Mouse (Mus musculus): ENCODE measurements around the gene Chchd6. TPM values are rescaled to one million over a fixed set of nuclear protein-coding genes. Genes with fewer than 3 reads are reported as not detected.

Chchd6 gene
- polyA plus RNA-seq, 1 experiment, result 47.9 TPM

- H3K27me3 ChIP-seq (ENCODE audit: control insufficient read depth, insufficient read depth, low read length), result no peaks in the 10 kb centered on the region
- TF ChIP-seq CTCF (IDR thresholded peaks at IDR 0.05; ENCODE audit: borderline replicate concordance, control insufficient read depth, extremely low read depth, insufficient read depth, low read length, poor library complexity) (no peak), POLR2A (IDR thresholded peaks at IDR 0.05; ENCODE audit: control insufficient read depth, extremely low read depth, insufficient read depth, low read length, poor library complexity) (no peak)
- peaks cover 3% of the 10 kb centered on the region; the same call in 1 of the 2 replicates for H3K4me1 ChIP-seq (replicated peaks; ENCODE audit: control insufficient read depth, insufficient read depth, low read length)
- H3K36me3 ChIP-seq (ENCODE audit: control insufficient read depth, insufficient read depth, low read length), result no peaks in the 10 kb centered on the region
- no peak overlapping the region for H3K27ac ChIP-seq (ENCODE audit: control insufficient read depth, insufficient read depth, low read length)
- no peak for DNase-seq
- 98% methylated on average over 3 of the region's 3 CpGs for WGBS
- H3K4me3 ChIP-seq (ENCODE audit: control insufficient read depth, insufficient read depth, low read length), result no peak overlapping the region
Observed at GRCm38 (mm10) chr6:89592016-89592415, 3.4 kb downstream of the Chchd6 start.

DNA sequence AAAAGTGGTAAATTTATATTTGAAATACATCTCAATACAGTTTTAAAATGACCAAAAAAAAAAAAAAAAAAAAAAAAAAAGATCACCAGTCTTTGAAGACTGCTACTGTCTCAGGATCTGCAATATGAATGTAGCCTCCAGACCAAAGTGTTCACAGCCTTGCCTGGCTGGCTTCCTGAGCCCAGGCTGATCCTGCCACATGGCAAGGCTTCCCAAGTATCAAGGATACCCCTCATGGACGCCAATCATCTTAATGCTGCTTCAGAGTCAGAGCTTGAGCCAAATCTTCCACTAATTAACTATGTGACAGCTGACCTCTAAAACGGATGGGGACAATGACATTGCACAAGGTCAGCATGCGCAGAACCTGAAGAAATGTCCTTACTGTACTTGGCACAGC, 3.9 kb downstream of the Chchd6 start:
- Histone ChIP-seq H3K4me3 (ENCODE audit: control insufficient read depth, insufficient read depth, low read length) (no peak overlapping the region), H3K27ac (ENCODE audit: control insufficient read depth, insufficient read depth, low read length) (no peak overlapping the region), H3K36me3 (ENCODE audit: control insufficient read depth, insufficient read depth, low read length) (no peaks in the 10 kb centered on the region), H3K4me1 (replicated peaks; ENCODE audit: control insufficient read depth, insufficient read depth, low read length) (peaks cover 3% of the 10 kb centered on the region; the same call in 1 of the 2 replicates), H3K27me3 (ENCODE audit: control insufficient read depth, insufficient read depth, low read length) (no peaks in the 10 kb centered on the region)
- TF ChIP-seq CTCF (IDR thresholded peaks at IDR 0.05; ENCODE audit: borderline replicate concordance, control insufficient read depth, extremely low read depth, insufficient read depth, low read length, poor library complexity) (no peak), POLR2A (IDR thresholded peaks at IDR 0.05; ENCODE audit: control insufficient read depth, extremely low read depth, insufficient read depth, low read length, poor library complexity) (no peak)
- no peak for DNase-seq
- 91% methylated on average over 3 of the region's 3 CpGs for WGBS

GRCm38 (mm10) chr6:89585696-89586095, 9.8 kb downstream of the Chchd6 start:
- no peak for DNase-seq
- no peaks in the 10 kb centered on the region for H3K4me1 ChIP-seq (replicated peaks; ENCODE audit: control insufficient read depth, insufficient read depth, low read length)
- H3K36me3 ChIP-seq (ENCODE audit: control insufficient read depth, insufficient read depth, low read length), result no peaks in the 10 kb centered on the region
- H3K27ac ChIP-seq (ENCODE audit: control insufficient read depth, insufficient read depth, low read length), result no peak overlapping the region
- TF ChIP-seq CTCF (IDR thresholded peaks at IDR 0.05; ENCODE audit: borderline replicate concordance, control insufficient read depth, extremely low read depth, insufficient read depth, low read length, poor library complexity), result no peak
- no peak for TF ChIP-seq POLR2A (IDR thresholded peaks at IDR 0.05; ENCODE audit: control insufficient read depth, extremely low read depth, insufficient read depth, low read length, poor library complexity)
- no peaks in the 10 kb centered on the region for H3K27me3 ChIP-seq (ENCODE audit: control insufficient read depth, insufficient read depth, low read length)
- no peak overlapping the region for H3K4me3 ChIP-seq (ENCODE audit: control insufficient read depth, insufficient read depth, low read length)

DNA sequence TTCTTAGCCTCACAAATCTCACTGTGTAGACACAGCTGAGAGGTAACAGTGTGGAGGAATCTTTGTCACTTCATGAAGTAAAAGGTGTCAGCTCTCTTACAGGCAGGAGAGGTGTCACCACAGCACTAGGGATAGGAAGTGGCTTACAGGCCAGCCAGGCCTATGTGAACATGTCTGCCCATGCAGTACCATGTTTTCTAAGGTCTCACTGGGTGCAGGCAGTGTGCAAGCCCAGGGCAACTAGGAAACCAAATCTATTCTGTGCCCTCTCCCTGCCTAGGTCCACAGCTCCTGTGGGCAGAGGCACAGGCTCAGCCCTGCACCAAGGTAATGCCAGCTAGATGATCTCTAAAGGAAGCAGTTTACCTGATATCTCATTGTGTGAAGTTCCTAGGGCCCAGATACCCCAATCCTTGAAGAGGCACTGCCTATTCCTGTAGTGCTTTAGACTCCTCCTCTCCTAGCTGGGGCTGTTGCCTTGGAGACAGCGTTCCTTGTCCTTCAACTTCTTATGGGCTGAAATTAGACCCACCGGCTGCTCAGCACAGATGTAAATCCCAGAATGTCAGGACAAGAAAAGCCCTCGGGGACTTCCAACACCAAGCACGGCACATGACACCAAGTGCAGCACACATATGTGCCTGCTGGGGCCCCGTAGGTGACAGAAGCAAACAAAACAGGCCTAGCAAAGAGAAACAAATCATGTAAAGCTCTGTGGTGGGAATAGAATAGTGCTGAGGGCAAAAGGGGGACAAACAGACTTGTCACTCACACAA, 10.6 kb downstream of the Chchd6 start:
- H3K36me3 ChIP-seq (ENCODE audit: control insufficient read depth, insufficient read depth, low read length), result no peaks in the 10 kb centered on the region
- no peak overlapping the region for H3K4me3 ChIP-seq (ENCODE audit: control insufficient read depth, insufficient read depth, low read length)
- WGBS, result 89% methylated on average over 5 of the region's 5 CpGs
- no peak for TF ChIP-seq CTCF (IDR thresholded peaks at IDR 0.05; ENCODE audit: borderline replicate concordance, control insufficient read depth, extremely low read depth, insufficient read depth, low read length, poor library complexity)
- no peak for TF ChIP-seq POLR2A (IDR thresholded peaks at IDR 0.05; ENCODE audit: control insufficient read depth, extremely low read depth, insufficient read depth, low read length, poor library complexity)
- H3K4me1 ChIP-seq (replicated peaks; ENCODE audit: control insufficient read depth, insufficient read depth, low read length), result no peaks in the 10 kb centered on the region
- DNase-seq, result no peak
- H3K27ac ChIP-seq (ENCODE audit: control insufficient read depth, insufficient read depth, low read length), result no peak overlapping the region
- no peaks in the 10 kb centered on the region for H3K27me3 ChIP-seq (ENCODE audit: control insufficient read depth, insufficient read depth, low read length)

DNA sequence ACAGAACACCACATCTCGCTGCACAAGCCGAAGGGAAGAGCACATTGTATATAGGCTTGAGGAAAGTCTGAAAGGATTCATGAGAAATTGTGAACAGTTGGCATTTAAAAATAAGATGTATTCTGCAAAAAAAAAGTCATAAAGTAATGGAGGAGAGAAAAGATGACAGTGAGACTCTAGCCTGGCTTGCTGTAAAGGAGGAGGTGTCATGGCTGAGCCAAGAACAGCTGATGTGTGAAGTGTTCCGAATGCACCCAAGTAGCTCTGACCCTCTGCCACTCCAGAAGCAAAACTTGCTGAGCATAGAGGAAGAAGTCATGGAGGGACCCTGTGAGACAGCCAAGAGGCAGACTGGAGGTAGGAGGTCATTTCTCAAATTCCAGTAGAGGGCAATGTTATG, 12.3 kb downstream of the Chchd6 start:
- DNase-seq, result no peak
- Histone ChIP-seq H3K4me1 (replicated peaks; ENCODE audit: control insufficient read depth, insufficient read depth, low read length) (no peaks in the 10 kb centered on the region), H3K36me3 (ENCODE audit: control insufficient read depth, insufficient read depth, low read length) (no peaks in the 10 kb centered on the region), H3K27ac (ENCODE audit: control insufficient read depth, insufficient read depth, low read length) (no peak overlapping the region), H3K4me3 (ENCODE audit: control insufficient read depth, insufficient read depth, low read length) (no peak overlapping the region), H3K27me3 (ENCODE audit: control insufficient read depth, insufficient read depth, low read length) (no peaks in the 10 kb centered on the region)
- no peak for TF ChIP-seq POLR2A (IDR thresholded peaks at IDR 0.05; ENCODE audit: control insufficient read depth, extremely low read depth, insufficient read depth, low read length, poor library complexity)
- TF ChIP-seq CTCF (IDR thresholded peaks at IDR 0.05; ENCODE audit: borderline replicate concordance, control insufficient read depth, extremely low read depth, insufficient read depth, low read length, poor library complexity), result no peak
- WGBS, result 97% methylated on average over 3 of the region's 3 CpGs

DNA sequence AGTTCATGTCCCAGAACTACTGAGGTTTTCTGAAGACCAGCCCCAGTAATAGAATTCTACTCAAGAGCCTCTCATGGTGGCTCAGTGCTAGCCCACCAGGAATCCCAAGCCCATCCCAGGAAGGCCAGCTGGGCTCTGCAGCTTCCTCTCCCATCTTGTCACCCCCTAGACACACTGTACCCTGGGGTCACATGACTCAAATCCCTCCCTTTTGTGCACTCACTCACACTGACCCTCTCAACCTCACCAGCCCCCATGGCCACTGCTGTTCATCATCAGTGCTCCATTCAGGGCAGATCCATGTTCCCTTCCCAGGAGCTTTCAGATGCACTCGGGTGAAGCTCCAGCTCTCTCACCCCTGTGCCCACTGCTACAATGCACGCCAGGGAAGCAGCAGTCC, 20.8 kb downstream of the Chchd6 start:
- DNase-seq, result no peak
- WGBS, result 93% methylated on average over 2 of the region's 2 CpGs
- H3K36me3 ChIP-seq (ENCODE audit: control insufficient read depth, insufficient read depth, low read length), result no peaks in the 10 kb centered on the region
- H3K27ac ChIP-seq (ENCODE audit: control insufficient read depth, insufficient read depth, low read length), result no peak overlapping the region
- H3K4me1 ChIP-seq (replicated peaks; ENCODE audit: control insufficient read depth, insufficient read depth, low read length), result no peaks in the 10 kb centered on the region
- TF ChIP-seq CTCF (IDR thresholded peaks at IDR 0.05; ENCODE audit: borderline replicate concordance, control insufficient read depth, extremely low read depth, insufficient read depth, low read length, poor library complexity) (no peak), POLR2A (IDR thresholded peaks at IDR 0.05; ENCODE audit: control insufficient read depth, extremely low read depth, insufficient read depth, low read length, poor library complexity) (no peak)
- no peaks in the 10 kb centered on the region for H3K27me3 ChIP-seq (ENCODE audit: control insufficient read depth, insufficient read depth, low read length)
- H3K4me3 ChIP-seq (ENCODE audit: control insufficient read depth, insufficient read depth, low read length), result no peak overlapping the region
